Mouse (Mus musculus) G1E (cell line): Measurements from ENCODE around the gene Olfr649. TPM values are rescaled to one million over a fixed set of nuclear protein-coding genes. Genes with fewer than 3 reads are reported as not detected.
A peak's percentile ranks its signal among the peaks of the same experiment; 100 is the strongest.

Source experiments
- ATAC-seq: 2 replicates; pipeline ENCODE4 v1.8.0; 2016; ENCODE audit warnings: mild to moderate bottlenecking; ENCODE audit not compliant: insufficient number of reproducible peaks, poor library complexity, low FRiP score, severe bottlenecking; ENCODE audit errors: extremely low read depth
- DNase-seq: peaks from one replicate; pipeline ENCODE4 v3.0.0; 2012; ENCODE audit warnings: low spot score
- H3K27me3 ChIP-seq: 2 replicates; pipeline ENCODE4 v1.6.1; 2012; ENCODE audit warnings: mild to moderate bottlenecking, low read length, inconsistent platforms; ENCODE audit not compliant: insufficient read depth
- H3K36me3 ChIP-seq: replicated peaks from 2 replicates; pipeline ENCODE3; 2012; ENCODE audit warnings: mild to moderate bottlenecking, inconsistent platforms
- H3K4me1 ChIP-seq: 2 replicates; pipeline ENCODE4 v1.6.1; 2012; ENCODE audit warnings: low read depth, low read length, inconsistent platforms, mixed read lengths; ENCODE audit not compliant: insufficient read depth
- H3K4me3 ChIP-seq: 2 replicates; pipeline ENCODE4 v1.5.1; 2012; ENCODE audit warnings: low read depth, mild to moderate bottlenecking, inconsistent platforms, low read length, moderate library complexity, mixed read lengths
- H3K9me3 ChIP-seq: replicated peaks from 2 replicates; pipeline ENCODE4 v1.6.1; 2012; ENCODE audit warnings: inconsistent platforms
- CTCF ChIP-seq: IDR thresholded peaks from 2 replicates; pipeline ENCODE4 v1.5.1; 2012; ENCODE audit warnings: low read depth, low read length, inconsistent platforms, mixed read lengths
- GATA1 ChIP-seq: IDR thresholded peaks from 2 replicates; pipeline ENCODE4 v1.6.1; 2012; ENCODE audit warnings: borderline replicate concordance, low read length, inconsistent platforms, mixed read lengths
- GATA2 ChIP-seq: IDR thresholded peaks from 2 replicates; pipeline ENCODE4 v1.6.1; 2012; ENCODE audit warnings: low read depth, low read length, inconsistent platforms, borderline replicate concordance
- POLR2AphosphoS5 ChIP-seq: IDR thresholded peaks from 2 replicates; pipeline ENCODE4 v1.6.1; 2012; ENCODE audit warnings: low read depth, low read length, inconsistent platforms; ENCODE audit not compliant: insufficient replicate concordance
- TAL1 ChIP-seq: conservative IDR thresholded peaks from 2 replicates; pipeline ENCODE4 v1.6.1; 2012; ENCODE audit warnings: low read depth, low read length, inconsistent platforms, mixed read lengths
- polyA plus RNA-seq: library from polyadenylated mRNA; stranded (reverse); fragments of >175 nt; gene quantifications from 2 replicates; pipeline ENCODE4 v1.2.3, GENCODE M21; 2012
- total RNA-seq, 2 experiments: library from RNA; stranded (forward) in 1 of 2; stranded (reverse) in 1 of 2; fragments of 200-1000 nt in 1 of 2; fragments of >200 nt in 1 of 2; fragmentation: Nextera tagmentation in 1 of 2; gene quantifications; 2 replicates each; pipeline ENCODE4 v1.2.3; 2014 to 2017

Gene Olfr649
- not detected in 2 replicates for total RNA-seq (2014; fragmentation: Nextera tagmentation)
- total RNA-seq (2017) = 0.22 TPM in 1 of 2 replicates, not detected in the other
- polyA plus RNA-seq = not detected in 2 replicates

DNA sequence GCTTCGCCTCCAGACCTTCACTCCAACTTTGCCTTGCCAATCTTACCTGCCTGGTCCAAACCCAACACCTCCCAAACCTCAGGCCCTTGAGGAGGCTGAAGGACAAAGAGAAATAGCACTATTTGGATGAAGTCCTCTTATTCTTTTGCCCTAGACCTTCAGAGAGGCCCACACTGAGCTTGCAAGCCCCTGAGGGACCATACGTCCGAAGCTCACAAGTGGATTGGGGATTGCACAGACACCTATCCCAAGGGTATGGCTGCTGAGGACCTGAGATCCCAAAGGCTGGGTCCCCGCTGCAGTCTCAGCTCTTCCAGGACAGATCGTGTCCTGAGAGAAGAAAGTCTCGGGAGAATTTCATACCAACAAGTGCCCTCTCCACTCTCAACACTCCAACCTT, at the start of gene Olfr649:
Gene Olfr649 (minus strand): TSS at position 101 of the 400 bp plus-strand sequence.
- ATAC-seq (no peak), DNase-seq (no peak)

DNA sequence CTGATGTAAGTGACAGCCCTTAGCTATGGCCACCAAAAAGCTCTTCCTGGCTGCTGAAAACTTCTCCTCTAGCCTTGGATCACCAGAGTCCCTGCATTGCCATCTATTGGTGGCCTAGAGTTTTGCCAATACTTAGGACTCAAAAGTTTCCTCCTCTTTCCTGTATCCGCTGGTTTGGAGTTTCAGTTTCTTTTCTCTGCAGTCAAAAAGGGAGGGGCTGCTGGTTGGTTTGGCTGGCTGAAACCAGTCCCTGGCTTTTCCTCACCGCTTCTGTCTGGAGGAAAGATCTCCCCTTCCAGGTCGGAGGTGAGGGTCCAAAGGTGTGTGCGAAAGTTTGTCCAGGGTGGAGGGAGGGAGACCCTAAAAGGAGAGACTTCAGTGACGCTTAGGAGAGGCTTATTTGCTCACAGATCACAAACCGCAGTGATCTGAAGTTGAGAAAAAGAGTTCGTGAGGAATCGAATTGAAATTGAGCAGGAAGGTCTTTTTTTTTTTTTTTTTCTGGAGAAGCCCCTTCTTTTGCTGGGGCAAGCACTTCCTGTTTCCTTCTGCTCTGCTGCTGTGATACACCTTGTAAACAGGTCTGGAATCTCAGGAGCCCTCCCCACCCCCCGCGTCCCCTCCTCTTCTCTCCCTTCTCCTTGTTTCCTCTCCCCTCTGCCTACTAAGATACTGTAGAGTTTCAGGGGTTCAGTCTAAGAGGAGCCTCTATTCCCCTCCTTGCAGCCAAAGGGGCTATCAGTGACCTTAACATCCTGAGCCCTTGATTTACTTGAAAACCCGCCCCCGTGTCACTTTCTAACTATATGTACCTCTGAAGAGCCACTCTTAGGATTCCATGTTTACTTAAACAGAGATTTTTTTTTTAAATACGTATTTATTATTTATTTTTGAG, 48.7 kb upstream of the Olfr649 start, which contains the start of gene Trim34a:
Gene Trim34a (plus strand): TSS at position 171 of the 895 bp plus-strand sequence.
- TF ChIP-seq GATA1 = no peak
- TF ChIP-seq TAL1 = no peak
- no peak for TF ChIP-seq GATA2
- no peak for TF ChIP-seq POLR2AphosphoS5
- TF ChIP-seq CTCF = peak; percentile 36
- ATAC-seq = peak; percentile 94

More for the DNA sequence above, at the start of gene Olfr649:
- TF ChIP-seq GATA1 = no peak
- no peak for TF ChIP-seq POLR2AphosphoS5
- no peak for TF ChIP-seq TAL1
- TF ChIP-seq CTCF = no peak
- no peak for TF ChIP-seq GATA2
- peaks cover 3% of the 10 kb centered on the region for H3K27me3 ChIP-seq
- no peaks in the 10 kb centered on the region for H3K36me3 ChIP-seq
- no peaks in the 10 kb centered on the region for H3K9me3 ChIP-seq
- no peak within 1 kb of the TSS for H3K4me3 ChIP-seq
- no peaks in the 10 kb centered on the region for H3K4me1 ChIP-seq

DNA sequence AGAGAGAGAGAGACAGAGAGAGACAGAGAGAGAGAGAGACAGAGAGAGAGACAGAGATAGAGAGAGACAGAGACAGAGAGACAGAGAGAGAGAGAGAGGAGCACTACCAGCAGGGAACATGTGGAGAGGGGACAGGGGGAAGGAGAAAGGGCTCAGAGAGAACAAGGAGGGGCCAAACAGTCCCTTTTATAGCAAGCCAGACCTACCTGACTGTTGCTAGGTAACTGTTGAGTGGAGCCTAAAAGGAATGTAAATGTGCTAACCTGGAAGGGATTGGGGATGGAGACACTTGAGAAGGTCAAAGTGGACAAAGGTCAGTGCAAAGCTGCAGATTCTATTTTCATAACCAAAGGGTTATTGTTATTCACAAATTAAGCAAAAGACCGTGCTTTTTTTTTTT, 47.8 kb upstream of the Olfr649 start:
- Histone ChIP-seq H3K4me1 (peaks cover 12% of the 10 kb centered on the region), H3K27me3 (no peaks in the 10 kb centered on the region), H3K4me3 (no peak overlapping the region; the same call in 1 of the 2 replicates), H3K9me3 (no peaks in the 10 kb centered on the region), H3K36me3 (no peaks in the 10 kb centered on the region)
- no peak for ATAC-seq
- no peak for TF ChIP-seq TAL1
- DNase-seq = no peak

More for the DNA sequence above, 48.7 kb upstream of the Olfr649 start, which contains the start of gene Trim34a:
- Histone ChIP-seq H3K27me3 (no peaks in the 10 kb centered on the region), H3K4me1 (peaks cover 12% of the 10 kb centered on the region), H3K4me3 (peak within 1 kb of the TSS; percentile 71), H3K36me3 (no peaks in the 10 kb centered on the region), H3K9me3 (no peaks in the 10 kb centered on the region)
- DNase-seq = peak; percentile 26

DNA sequence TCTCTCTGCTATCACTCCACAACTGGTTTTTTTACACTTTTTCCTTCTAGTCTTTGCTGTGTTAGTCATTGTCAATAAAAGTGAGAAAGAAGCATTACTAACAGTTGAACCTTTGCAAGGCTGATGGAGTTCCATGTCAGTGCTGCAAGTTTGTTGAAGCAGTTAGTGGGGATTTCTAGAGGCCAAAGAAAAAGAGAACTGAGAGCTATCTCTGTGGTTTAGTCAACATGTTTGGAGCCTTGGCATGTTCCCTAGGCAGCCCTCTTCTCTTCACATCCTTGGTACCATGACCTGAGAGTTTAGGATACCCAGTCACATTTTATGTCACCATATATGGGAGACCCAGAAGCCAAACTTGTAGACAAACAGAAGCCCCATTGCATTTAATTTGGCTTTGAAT, 45.1 kb upstream of the Olfr649 start:
- no peak for TF ChIP-seq GATA1
- TF ChIP-seq GATA2 = no peak
- TF ChIP-seq POLR2AphosphoS5 = no peak
- ATAC-seq (no peak), DNase-seq (no peak)
- Histone ChIP-seq H3K4me1 (peaks cover 8% of the 10 kb centered on the region), H3K9me3 (no peaks in the 10 kb centered on the region), H3K27me3 (no peaks in the 10 kb centered on the region), H3K36me3 (no peaks in the 10 kb centered on the region), H3K4me3 (no peak overlapping the region)

DNA sequence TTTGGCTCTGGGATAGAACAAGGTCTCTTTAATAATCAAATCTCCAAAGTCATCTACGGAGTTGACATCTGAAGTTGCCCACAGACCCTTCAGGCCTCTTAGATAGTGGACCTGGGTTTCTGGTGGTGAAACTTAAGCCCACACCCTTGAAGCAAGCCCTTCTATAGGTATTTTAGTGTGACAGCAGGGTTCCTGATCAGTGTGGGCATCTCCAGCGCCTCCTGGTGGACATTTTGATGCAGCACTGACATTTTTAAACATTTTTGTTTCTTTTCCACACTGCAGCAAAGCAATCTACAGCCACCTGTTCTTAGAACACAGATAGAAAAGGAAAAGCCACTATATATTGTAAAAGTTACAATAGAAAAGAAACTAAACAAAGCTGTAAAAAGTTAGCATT, 35.4 kb upstream of the Olfr649 start:
- no peaks in the 10 kb centered on the region for H3K9me3 ChIP-seq
- DNase-seq = no peak
- ATAC-seq = peak; percentile 40

DNA sequence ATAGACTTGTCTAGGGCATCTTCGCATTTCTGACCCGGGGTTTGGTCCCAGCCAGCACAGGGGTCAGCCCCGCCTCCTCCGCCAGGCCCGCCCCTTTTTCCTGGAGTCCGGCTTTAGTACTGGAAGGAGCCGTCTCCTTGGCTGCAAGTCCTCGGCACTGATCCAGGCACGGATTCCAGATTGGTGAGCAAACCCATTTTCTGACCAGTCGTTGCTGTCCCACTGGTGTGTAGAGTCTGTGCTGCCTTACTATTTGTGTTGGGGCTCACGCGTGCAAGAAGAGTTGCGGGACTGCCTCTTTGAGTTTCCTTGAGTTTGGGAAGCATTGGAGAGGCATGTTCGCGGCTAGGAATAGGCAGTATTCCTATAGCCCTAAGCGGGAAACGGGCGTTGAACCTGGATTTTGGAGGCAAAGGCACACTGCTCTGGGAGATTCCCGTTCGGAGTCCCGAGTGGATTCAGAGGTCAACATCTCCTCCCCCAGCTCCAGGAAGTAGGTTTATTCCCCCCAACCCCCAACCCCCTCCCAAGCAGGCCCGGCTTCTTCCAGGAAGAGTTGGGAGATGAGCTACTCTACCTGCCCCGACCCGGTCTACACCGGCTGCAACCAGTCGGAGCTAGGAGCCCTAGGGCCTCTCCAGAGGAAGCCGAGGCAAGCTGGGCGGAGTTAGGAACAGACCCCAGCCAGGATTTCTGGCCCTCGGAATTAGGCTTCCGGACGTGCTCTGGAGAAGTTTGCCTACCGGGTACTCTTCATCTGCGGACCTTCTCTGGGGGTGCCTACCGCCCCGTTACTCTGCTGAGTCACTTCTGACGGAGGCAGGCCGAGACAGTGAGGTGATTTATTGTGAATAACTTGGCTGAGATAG, 23.1 kb upstream of the Olfr649 start, which contains the start of gene Trim6:
Gene Trim6 (plus strand): TSS at position 93 of the 869 bp plus-strand sequence.
- H3K27me3 ChIP-seq = peaks cover 25% of the 10 kb centered on the region
- ATAC-seq (no peak), DNase-seq (no peak)
- H3K9me3 ChIP-seq = no peaks in the 10 kb centered on the region
- no peak for TF ChIP-seq GATA1
- TF ChIP-seq TAL1 = no peak
- TF ChIP-seq CTCF = no peak
- no peak for TF ChIP-seq POLR2AphosphoS5
- TF ChIP-seq GATA2 = no peak
- H3K4me3 ChIP-seq = no peak within 1 kb of the TSS
- H3K36me3 ChIP-seq = no peaks in the 10 kb centered on the region
- H3K4me1 ChIP-seq = 0 out of 2 replicates have a peak, but pooled peaks cover 2% of the 10 kb centered on the region

More for the DNA sequence above, 35.4 kb upstream of the Olfr649 start:
- Histone ChIP-seq H3K27me3 (peaks cover 18% of the 10 kb centered on the region), H3K36me3 (no peaks in the 10 kb centered on the region), H3K4me3 (no peak overlapping the region), H3K4me1 (no peaks in the 10 kb centered on the region)
- TF ChIP-seq GATA2 (no peak), CTCF (peak; percentile 51)
